Mouse (Mus musculus): Measurements from ENCODE around the gene Marc2.

Marc2 gene

GRCm38 (mm10) chr1:184853922-184854321 lies 7.7 kb upstream of the Marc2 start:
- DNase-seq (ENCODE audit: low read depth, low spot score), result no peak

GRCm38 (mm10) chr1:184853339-184853738 lies 7.1 kb upstream of the Marc2 start:
- DNase-seq (ENCODE audit: low read depth, low spot score), result peak; percentile 66

GRCm38 (mm10) chr1:184851741-184852618 lies 5.7 kb upstream of the Marc2 start:
- peak; percentile 88 for DNase-seq (ENCODE audit: low read depth, low spot score)

- no peak for DNase-seq (ENCODE audit: low read depth, low spot score)
Measured at GRCm38 (mm10) chr1:184851166-184851565, 4.9 kb upstream of the Marc2 start.

- no peak for DNase-seq (ENCODE audit: low read depth, low spot score)
Measured at GRCm38 (mm10) chr1:184846973-184847372, 722 bp upstream of the Marc2 start.

GRCm38 (mm10) chr1:184845111-184846071 lies 860 bp downstream of the Marc2 start:
- peak; percentile 87 for DNase-seq (ENCODE audit: low read depth, low spot score)

- no peak for DNase-seq (ENCODE audit: low read depth, low spot score)
Measured at GRCm38 (mm10) chr1:184844326-184845066, 1.8 kb downstream of the Marc2 start.

GRCm38 (mm10) chr1:184837649-184838048 lies 8.6 kb downstream of the Marc2 start:
- DNase-seq (ENCODE audit: low read depth, low spot score), result no peak

- no peak for DNase-seq (ENCODE audit: low read depth, low spot score)
Measured at GRCm38 (mm10) chr1:184836350-184836749, 9.9 kb downstream of the Marc2 start.

GRCm38 (mm10) chr1:184833499-184833898 lies 12.8 kb downstream of the Marc2 start:
- no peak for DNase-seq (ENCODE audit: low read depth, low spot score)

- no peak for DNase-seq (ENCODE audit: low read depth, low spot score)
Measured at GRCm38 (mm10) chr1:184832211-184832610, 14.0 kb downstream of the Marc2 start.

- no peak for DNase-seq (ENCODE audit: low read depth, low spot score)
Measured at GRCm38 (mm10) chr1:184829897-184830296, 16.4 kb downstream of the Marc2 start.

GRCm38 (mm10) chr1:184827175-184827701 lies 19.0 kb downstream of the Marc2 start:
- DNase-seq (ENCODE audit: low read depth, low spot score), result no peak

- peak; percentile 65 for DNase-seq (ENCODE audit: low read depth, low spot score)
Measured at GRCm38 (mm10) chr1:184825093-184825492, 21.2 kb downstream of the Marc2 start.

- DNase-seq (ENCODE audit: low read depth, low spot score), result peak; percentile 85
Measured at GRCm38 (mm10) chr1:184824439-184824851, 21.8 kb downstream of the Marc2 start.

GRCm38 (mm10) chr1:184822678-184823077 lies 23.6 kb downstream of the Marc2 start:
- DNase-seq (ENCODE audit: low read depth, low spot score), result no peak

- DNase-seq (ENCODE audit: low read depth, low spot score), result no peak
Measured at GRCm38 (mm10) chr1:184817768-184818167, 28.5 kb downstream of the Marc2 start.

- DNase-seq (ENCODE audit: low read depth, low spot score), result no peak
Measured at GRCm38 (mm10) chr1:184811716-184812250, 34.5 kb downstream of the Marc2 start.

GRCm38 (mm10) chr1:184810780-184811575 lies 35.3 kb downstream of the Marc2 start, which contains the start of gene Marc1:
Marc1 (minus strand) TSS chr1:184811313.
- no peak for DNase-seq (ENCODE audit: low read depth, low spot score)

- DNase-seq (ENCODE audit: low read depth, low spot score), result no peak
Measured at GRCm38 (mm10) chr1:184809578-184810001, 36.7 kb downstream of the Marc2 start.

Measured in mesoderm, embryonic 11.5 days (tissue).